Mouse (Mus musculus): Measurements from ENCODE around the gene Cpm. TPM values are rescaled to one million over a fixed set of nuclear protein-coding genes. Genes with fewer than 3 reads are reported as not detected.

Cpm gene
- polyA plus RNA-seq, 1 experiment = 13.6 TPM

DNA sequence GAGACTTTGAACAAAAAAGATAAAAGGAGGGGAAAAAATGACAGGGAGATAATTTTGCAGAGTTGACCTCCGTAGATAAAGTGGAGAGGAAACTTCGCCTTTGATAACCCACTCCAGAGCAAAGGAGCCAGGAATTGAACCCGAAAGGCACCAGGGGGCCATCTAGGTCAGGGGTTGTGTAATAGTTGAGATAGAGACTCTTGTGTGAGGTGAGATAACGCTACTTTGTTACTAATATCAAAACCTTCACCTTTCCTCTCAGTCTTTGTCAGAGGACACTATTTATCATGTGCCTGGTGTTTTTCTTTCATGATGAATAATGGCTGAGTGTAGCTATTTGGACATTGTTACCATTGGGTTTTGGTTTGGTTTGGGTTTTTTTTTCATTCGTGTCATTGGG is 49.1 kb downstream of the Cpm start:
- 86% methylated on average over 5 of the region's 5 CpGs for WGBS
- H3K27me3 ChIP-seq (ENCODE audit: control insufficient read depth, insufficient read depth, low read length) = no peaks in the 10 kb centered on the region
- no peak overlapping the region for H3K27ac ChIP-seq (ENCODE audit: insufficient read depth, low read length)
- DNase-seq = no peak
- no peaks in the 10 kb centered on the region for H3K4me1 ChIP-seq (ENCODE audit: control insufficient read depth, insufficient read depth, low read length)
- no peak overlapping the region for H3K4me3 ChIP-seq (replicated peaks; ENCODE audit: insufficient read depth, low read depth, low read length)
- TF ChIP-seq CTCF (IDR thresholded peaks at IDR 0.05; ENCODE audit: borderline replicate concordance, insufficient read depth, low read depth, low read length) = no peak
- TF ChIP-seq POLR2A (IDR thresholded peaks at IDR 0.05; ENCODE audit: borderline replicate concordance, insufficient read depth, low read length) = no peak

DNA sequence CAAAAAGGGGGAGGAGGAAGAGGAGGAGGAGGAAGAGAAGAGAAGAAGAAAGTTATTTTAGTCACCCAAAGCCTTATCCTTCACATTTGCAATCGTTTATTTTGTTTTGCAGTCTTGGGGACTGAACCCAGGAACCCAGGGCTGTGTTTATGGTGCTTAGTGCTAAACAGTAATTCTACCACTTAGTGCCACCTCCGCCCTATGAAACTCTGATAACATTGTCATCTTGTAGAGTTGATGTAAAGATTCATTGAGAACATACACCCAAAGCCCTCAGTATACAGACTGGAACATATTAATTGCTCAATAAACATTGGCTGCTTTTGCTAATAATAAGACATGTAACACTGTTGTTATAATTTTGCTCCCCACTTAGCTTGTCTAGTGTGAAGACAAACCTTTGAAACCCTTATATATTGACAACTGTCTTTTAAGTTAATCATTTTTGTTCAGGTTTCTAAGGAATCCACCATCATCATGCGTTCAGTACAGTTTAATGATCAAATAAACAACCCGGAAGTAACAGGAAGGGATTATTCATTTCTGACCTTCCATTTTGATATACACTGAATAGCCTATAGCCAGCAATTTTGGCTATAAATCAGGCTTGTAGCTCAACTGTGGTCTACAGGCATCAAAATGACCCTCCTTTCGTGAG is 49.9 kb downstream of the Cpm start:
- TF ChIP-seq POLR2A (IDR thresholded peaks at IDR 0.05; ENCODE audit: borderline replicate concordance, insufficient read depth, low read length) = no peak
- TF ChIP-seq CTCF (IDR thresholded peaks at IDR 0.05; ENCODE audit: borderline replicate concordance, insufficient read depth, low read depth, low read length) = no peak
- no peak for DNase-seq
- Histone ChIP-seq H3K4me3 (replicated peaks; ENCODE audit: insufficient read depth, low read depth, low read length) (no peak overlapping the region), H3K27ac (ENCODE audit: insufficient read depth, low read length) (no peak overlapping the region), H3K4me1 (ENCODE audit: control insufficient read depth, insufficient read depth, low read length) (no peaks in the 10 kb centered on the region), H3K27me3 (ENCODE audit: control insufficient read depth, insufficient read depth, low read length) (no peaks in the 10 kb centered on the region)
- WGBS = 89% methylated on average over 5 of the region's 5 CpGs

DNA sequence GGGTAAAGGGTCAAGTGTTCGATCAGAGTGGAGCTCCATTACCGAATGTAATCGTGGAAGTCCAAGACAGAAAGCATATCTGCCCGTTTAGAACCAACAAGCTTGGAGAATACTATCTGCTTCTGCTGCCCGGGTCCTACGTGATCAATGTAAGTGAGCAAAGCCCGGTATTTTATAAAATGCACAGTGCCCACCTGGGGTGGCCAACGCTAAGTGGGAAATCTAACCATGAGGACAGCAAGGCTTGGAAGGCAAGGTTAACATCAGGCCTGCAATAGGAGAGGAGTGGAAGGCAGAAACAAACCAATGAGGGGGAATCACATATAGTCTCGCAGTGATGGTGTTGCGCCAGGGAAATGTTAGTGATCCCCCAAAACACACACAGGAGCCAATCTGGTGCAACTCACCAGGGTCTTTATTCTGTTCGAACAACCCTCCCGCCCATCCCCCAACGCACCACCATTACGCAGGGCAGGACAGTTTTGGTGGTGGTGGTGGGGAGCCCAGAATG is 50.7 kb downstream of the Cpm start:
- WGBS = 92% methylated on average over 14 of the region's 14 CpGs
- Histone ChIP-seq H3K27me3 (ENCODE audit: control insufficient read depth, insufficient read depth, low read length) (no peaks in the 10 kb centered on the region), H3K4me3 (replicated peaks; ENCODE audit: insufficient read depth, low read depth, low read length) (no peak overlapping the region), H3K4me1 (ENCODE audit: control insufficient read depth, insufficient read depth, low read length) (no peaks in the 10 kb centered on the region), H3K27ac (ENCODE audit: insufficient read depth, low read length) (no peak overlapping the region)
- no peak for DNase-seq
- TF ChIP-seq CTCF (IDR thresholded peaks at IDR 0.05; ENCODE audit: borderline replicate concordance, insufficient read depth, low read depth, low read length) (no peak), POLR2A (IDR thresholded peaks at IDR 0.05; ENCODE audit: borderline replicate concordance, insufficient read depth, low read length) (no peak)

DNA sequence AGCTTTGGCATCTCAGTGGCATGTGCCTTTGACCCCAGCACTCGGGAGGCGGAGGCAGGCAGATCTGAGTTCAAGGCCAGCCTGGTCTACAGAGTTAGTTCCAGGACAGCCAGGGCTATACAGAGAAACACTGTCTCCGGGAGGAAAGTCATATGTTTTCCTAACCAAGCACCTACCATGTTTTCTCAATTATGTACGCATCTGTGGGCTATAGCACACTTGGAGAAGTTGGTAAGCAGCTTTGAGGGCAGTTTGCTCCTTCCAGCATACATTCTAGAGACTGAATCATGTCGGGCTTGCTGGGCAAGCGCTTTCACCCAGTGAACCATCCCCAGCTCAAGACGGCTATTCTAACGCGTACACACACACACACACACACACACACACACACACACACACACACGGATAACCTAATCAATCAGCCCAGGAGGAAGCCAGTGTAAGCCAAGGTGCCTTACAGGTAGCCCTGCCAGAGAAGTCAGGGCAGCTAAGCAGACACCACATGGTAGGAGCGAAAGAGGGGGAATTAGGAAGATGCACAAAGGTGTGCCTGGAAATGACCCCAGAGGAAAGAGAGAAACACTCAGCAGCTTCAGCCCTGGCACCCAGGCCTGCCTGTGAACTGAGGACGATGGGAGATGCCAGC is 51.7 kb downstream of the Cpm start:
- H3K27me3 ChIP-seq (ENCODE audit: control insufficient read depth, insufficient read depth, low read length) = no peaks in the 10 kb centered on the region
- no peaks in the 10 kb centered on the region for H3K4me1 ChIP-seq (ENCODE audit: control insufficient read depth, insufficient read depth, low read length)
- H3K4me3 ChIP-seq (replicated peaks; ENCODE audit: insufficient read depth, low read depth, low read length) = no peak overlapping the region
- 84% methylated on average over 12 of the region's 12 CpGs for WGBS
- no peak for DNase-seq
- TF ChIP-seq POLR2A (IDR thresholded peaks at IDR 0.05; ENCODE audit: borderline replicate concordance, insufficient read depth, low read length) (no peak), CTCF (IDR thresholded peaks at IDR 0.05; ENCODE audit: borderline replicate concordance, insufficient read depth, low read depth, low read length) (no peak)
- no peak overlapping the region for H3K27ac ChIP-seq (ENCODE audit: insufficient read depth, low read length)

DNA sequence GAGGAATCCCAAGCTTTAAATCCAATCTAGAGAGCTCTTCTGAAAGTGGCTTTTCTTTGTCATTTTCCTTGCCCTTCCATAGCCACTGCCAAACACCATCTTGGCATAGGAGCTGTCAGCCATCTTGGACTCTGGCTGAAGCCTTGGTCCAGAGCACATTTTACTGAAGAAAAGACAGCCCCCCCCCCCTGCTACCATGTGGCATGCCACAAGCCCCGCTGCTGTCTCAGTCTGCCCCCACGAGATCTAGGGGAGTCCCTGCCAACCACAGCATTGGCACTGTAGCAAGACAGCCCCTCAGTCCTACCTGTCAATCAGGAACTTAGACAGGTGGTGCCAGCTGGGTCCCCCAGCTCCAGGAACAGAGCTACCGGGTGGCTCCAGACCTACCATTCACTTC is 52.2 kb downstream of the Cpm start:
- H3K27me3 ChIP-seq (ENCODE audit: control insufficient read depth, insufficient read depth, low read length) = no peaks in the 10 kb centered on the region
- TF ChIP-seq CTCF (IDR thresholded peaks at IDR 0.05; ENCODE audit: borderline replicate concordance, insufficient read depth, low read depth, low read length) = no peak
- no peak for TF ChIP-seq POLR2A (IDR thresholded peaks at IDR 0.05; ENCODE audit: borderline replicate concordance, insufficient read depth, low read length)
- no peak overlapping the region for H3K27ac ChIP-seq (ENCODE audit: insufficient read depth, low read length)
- H3K4me1 ChIP-seq (ENCODE audit: control insufficient read depth, insufficient read depth, low read length) = no peaks in the 10 kb centered on the region
- no peak overlapping the region for H3K4me3 ChIP-seq (replicated peaks; ENCODE audit: insufficient read depth, low read depth, low read length)
- WGBS = 18% methylated on average over 3 of the region's 3 CpGs
- DNase-seq = no peak

DNA sequence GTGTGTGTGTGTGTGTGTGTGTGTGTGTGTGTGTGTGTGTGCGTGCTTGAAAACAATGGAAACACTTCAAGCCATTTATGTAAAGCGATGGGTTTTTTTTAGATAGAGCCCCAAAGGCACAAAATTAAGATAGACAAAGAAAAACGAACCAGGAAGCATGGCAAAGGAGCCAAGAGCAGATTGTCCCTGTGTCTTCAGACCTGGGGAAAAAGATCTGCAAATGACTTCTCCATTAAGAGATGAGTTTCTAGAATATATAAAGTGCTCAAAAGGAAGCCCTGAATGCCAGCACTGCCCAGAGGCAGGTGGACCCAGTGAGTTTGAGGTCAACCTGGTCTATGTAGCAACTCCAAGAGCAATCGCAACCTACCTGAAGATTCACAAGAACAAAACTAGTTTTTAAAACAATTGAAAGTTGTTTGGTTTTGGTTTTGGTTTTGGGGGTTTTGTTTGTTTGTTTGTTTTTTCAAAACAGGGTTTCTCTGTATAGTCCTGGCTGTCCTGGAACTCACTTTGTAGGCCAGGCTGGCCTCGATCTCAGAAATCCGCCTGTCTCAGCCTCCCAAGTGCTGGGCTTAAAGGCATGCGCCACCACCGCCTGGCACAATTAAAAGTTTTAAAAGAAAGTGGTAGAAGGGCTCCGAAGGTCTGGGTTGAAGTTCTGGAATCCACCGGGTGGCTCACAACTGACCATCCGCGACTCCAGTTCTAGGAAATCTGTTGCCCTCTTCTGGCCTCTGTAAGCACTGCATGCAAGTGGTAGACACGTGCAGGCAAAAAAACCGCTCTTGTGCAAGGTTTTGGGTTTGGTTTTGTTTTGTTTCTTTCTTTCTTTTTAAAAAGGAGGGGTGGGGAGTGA is 52.9 kb downstream of the Cpm start:
- 66% methylated on average over 14 of the region's 14 CpGs for WGBS
- Histone ChIP-seq H3K4me1 (ENCODE audit: control insufficient read depth, insufficient read depth, low read length) (no peaks in the 10 kb centered on the region), H3K27ac (ENCODE audit: insufficient read depth, low read length) (no peak overlapping the region), H3K27me3 (ENCODE audit: control insufficient read depth, insufficient read depth, low read length) (no peaks in the 10 kb centered on the region), H3K4me3 (replicated peaks; ENCODE audit: insufficient read depth, low read depth, low read length) (no peak overlapping the region)
- DNase-seq = peak; percentile 21 to 33
- TF ChIP-seq POLR2A (IDR thresholded peaks at IDR 0.05; ENCODE audit: borderline replicate concordance, insufficient read depth, low read length) (no peak), CTCF (IDR thresholded peaks at IDR 0.05; ENCODE audit: borderline replicate concordance, insufficient read depth, low read depth, low read length) (peak; percentile 52; the same call in 1 of the 2 replicates)

DNA sequence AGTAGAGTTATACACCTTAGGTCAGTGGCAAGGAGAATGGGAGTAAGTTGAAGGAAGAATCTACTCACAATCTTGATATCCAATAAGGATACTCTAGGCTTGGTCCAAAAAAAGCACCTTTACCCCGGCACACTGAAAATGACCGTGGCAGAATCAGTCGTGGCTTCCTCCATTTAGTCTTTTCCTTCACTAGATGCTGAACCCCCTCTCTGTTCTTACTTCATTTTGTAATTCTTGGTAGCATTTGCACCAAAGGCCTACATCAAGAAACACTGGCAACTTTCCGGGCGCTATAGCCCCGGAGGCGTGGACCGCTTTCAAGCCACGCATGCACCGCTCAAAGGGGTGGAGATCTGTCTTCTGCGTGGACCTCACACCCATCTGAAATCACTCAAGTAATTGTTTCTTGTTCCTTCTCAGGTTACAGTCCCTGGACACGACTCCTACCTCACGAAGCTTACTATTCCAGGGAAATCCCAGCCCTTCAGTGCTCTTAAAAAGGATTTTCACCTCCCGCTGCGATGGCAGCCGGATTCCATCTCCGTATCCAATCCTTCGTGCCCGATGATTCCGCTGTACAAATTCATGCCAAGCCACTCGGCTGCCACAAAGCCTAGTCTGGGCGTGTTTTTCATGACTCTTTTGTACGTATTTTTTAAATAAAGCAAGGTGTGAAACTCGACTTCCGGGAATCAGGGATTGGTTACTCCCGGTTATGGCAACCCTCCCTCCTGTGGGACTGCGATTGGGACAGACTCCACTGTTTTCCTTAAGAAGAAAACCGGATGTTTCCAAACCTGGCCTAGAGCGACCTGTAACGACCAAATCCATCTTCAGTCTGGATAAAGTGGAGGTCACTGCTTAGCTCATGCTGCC is 53.8 kb downstream of the Cpm start:
- 80% methylated on average over 30 of the region's 30 CpGs for WGBS
- TF ChIP-seq POLR2A (IDR thresholded peaks at IDR 0.05; ENCODE audit: borderline replicate concordance, insufficient read depth, low read length) (no peak), CTCF (IDR thresholded peaks at IDR 0.05; ENCODE audit: borderline replicate concordance, insufficient read depth, low read depth, low read length) (no peak)
- no peak for DNase-seq
- Histone ChIP-seq H3K4me3 (replicated peaks; ENCODE audit: insufficient read depth, low read depth, low read length) (no peak overlapping the region), H3K27ac (ENCODE audit: insufficient read depth, low read length) (no peak overlapping the region), H3K4me1 (ENCODE audit: control insufficient read depth, insufficient read depth, low read length) (no peaks in the 10 kb centered on the region), H3K27me3 (ENCODE audit: control insufficient read depth, insufficient read depth, low read length) (no peaks in the 10 kb centered on the region)

Data from cerebellum, adult 2 months (tissue).